Comparison of ENCODE assay signal across 19 mouse cellular contexts in genomic region chr16:32175029-32175428, GRCm38 (mm10). TPM values are rescaled to one million over a fixed set of nuclear protein-coding genes. Genes with fewer than 3 reads are reported as not detected.
DNase-seq lines count a peak whose midpoint lies in the region; TF ChIP-seq lines count a peak whose summit lies in the region.
"Had no signal": no experiment of that assay in that cellular context is flagged by ENCODE, and none has a peak within 500 bp of the region (broad histone marks: within the 10 kb centered on the region; RNA-seq: fewer than 3 reads in every experiment).

No protein-coding gene starts in this region.

- 86% methylated on average over 4 of the region's 4 CpGs for WGBS in lung, adult 2 months

- no peak for TF ChIP-seq POLR2A in lung, adult 2 months (IDR thresholded peaks at IDR 0.05; ENCODE audit: borderline replicate concordance, extremely low read depth, low read depth, low read length)

- no peak overlapping the region for H3K27ac ChIP-seq in gastrocnemius, adult 2 months
- H3K27ac ChIP-seq: embryonic facial prominence, embryonic 13.5 days; hindbrain, postnatal 0 days; lung, embryonic 15.5 days had no signal

- peak; percentile 19; the same call in 1 of the 2 replicates for TF ChIP-seq CTCF in gastrocnemius, adult 2 months (IDR thresholded peaks at IDR 0.05)
- TF ChIP-seq CTCF in lung, adult 2 months (IDR thresholded peaks at IDR 0.05; ENCODE audit: insufficient read depth, low read length) = peak; percentile 18; the same call in 1 of the 2 replicates

- intact Hi-C loops in gastrocnemius, adult 2 months (cut with DNase I) = no loop called here

- H3K4me3 ChIP-seq in gastrocnemius, adult 2 months = no peak overlapping the region
- H3K4me3 ChIP-seq in lung, adult 2 months (replicated peaks; ENCODE audit: extremely low read depth, low read depth, low read length) = no peak overlapping the region
- H3K4me3 ChIP-seq: embryonic facial prominence, embryonic 13.5 days; lung, embryonic 15.5 days had no signal

- H3K4me1 ChIP-seq in lung, adult 2 months (ENCODE audit: control insufficient read depth, insufficient read depth, low read length) = no peaks in the 10 kb centered on the region; the same call in 1 of the 2 replicates

- DNase-seq in gastrocnemius, adult 2 months = no peak
- DNase-seq in gastrocnemius, adult 8-10 months (ENCODE audit: low spot score in 2 of 2) = no peak
- DNase-seq in lung, adult 2 months = no peak
- no peak for DNase-seq in lung, adult 18-20 months
- peak; percentile 59 for DNase-seq in ZHBTc4 (ENCODE audit: low read depth, low spot score)
- DNase-seq in thymus, postnatal 14 days = peak; percentile 67
- DNase-seq in ovary, postnatal 36 days (ENCODE audit: low spot score) = no peak
- DNase-seq in spleen, adult 12 weeks (ENCODE audit: low spot score) = no peak
- DNase-seq: adrenal gland, adult 2 months; cerebellum, postnatal 14 days; heart, adult 18-20 months; heart, postnatal 10 days; left cerebral cortex, postnatal 4 days; right cerebral cortex, postnatal 14 days had no signal

RNA-seq across cellular contexts. Expression of gene Bex6, which starts 4.6 kb away (rescaled TPM):
- total RNA-seq in gastrocnemius, adult 2 months (2021) = not detected
- not detected for total RNA-seq in gastrocnemius, adult 8-10 months (2022)
- polyA plus RNA-seq in lung, adult 2 months (2012; rRNA removed) = not detected in 2 replicates
- total RNA-seq: adrenal gland, adult 2 months; heart, adult 18-20 months; heart, postnatal 10 days; hindbrain, postnatal 0 days; layer of hippocampus, postnatal 14 days; left cerebral cortex, postnatal 4 days had no signal
- polyA plus RNA-seq: adrenal gland, adult 2 months; embryonic facial prominence, embryonic 13.5 days; hindbrain, postnatal 0 days; kidney, embryonic 16.5 days had no signal

RNA-seq across cellular contexts. Expression of gene Nrros, which starts 9.6 kb away (rescaled TPM):
- total RNA-seq in gastrocnemius, adult 2 months (2021) = 1 to 10 TPM; 1.6 TPM
- 1 to 10 TPM in 2 of 4 experiments, under 1 TPM in 2; 0.56 to 1.7 (median 1.2) TPM for total RNA-seq in gastrocnemius, adult 8-10 months (2022)
- 40.6 and 40.9 TPM in 2 replicates for polyA plus RNA-seq in lung, adult 2 months (2012; rRNA removed)

Comparison
In these comparisons a context has a peak if more than half of its experiments do, and no peak if none do; other contexts are left out.
1. DNase-seq: peak in ZHBTc4 (single experiment) and thymus, postnatal 14 days (single experiment); none in gastrocnemius, adult 2 months (single experiment), gastrocnemius, adult 8-10 months (0 of 2), lung, adult 2 months (single experiment), lung, adult 18-20 months (0 of 2), ovary, postnatal 36 days (single experiment) and spleen, adult 12 weeks (single experiment).